Mouse (Mus musculus): ENCODE data around the gene Kcnk16.

GRCm38 (mm10) chr14:20225525-20225924 lies 43.5 kb downstream of the Kcnk16 start:
- TF ChIP-seq EP300 (IDR thresholded peaks at IDR 0.05; ENCODE audit: low read depth) (no peak), CTCF (IDR thresholded peaks at IDR 0.05; ENCODE audit: low read depth) (no peak)
